In the genomic region with DNA sequence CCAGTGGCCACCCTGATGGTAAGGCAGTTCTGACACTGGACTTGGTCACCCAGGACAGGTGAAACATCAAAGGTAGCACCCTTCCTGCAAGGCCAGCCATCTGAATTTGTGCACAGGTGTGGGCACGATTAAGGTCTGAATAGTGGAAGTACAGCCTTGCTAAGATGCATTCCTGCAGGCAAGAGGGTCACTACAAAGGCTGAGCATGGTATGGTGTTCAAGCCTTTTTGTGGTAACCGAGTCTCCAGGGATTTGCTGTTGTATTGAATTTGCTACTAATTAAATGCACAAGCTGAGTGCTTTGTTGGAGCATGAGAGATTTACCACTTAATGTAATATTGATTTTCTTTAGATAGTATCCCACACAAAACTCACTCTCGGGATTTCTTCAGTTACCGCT, we compare ENCODE assay signal across 17 mouse cellular contexts. TPM values are rescaled to one million over a fixed set of nuclear protein-coding genes. Genes with fewer than 3 reads are reported as not detected.
DNase-seq lines count a peak whose midpoint lies in the region; ATAC-seq and TF ChIP-seq lines count a peak whose summit lies in the region.
"Had no signal": no experiment of that assay in that cellular context is flagged by ENCODE, and none has a peak within 500 bp of the region (broad histone marks: within the 10 kb centered on the region; RNA-seq: fewer than 3 reads in every experiment).

No protein-coding gene starts in this region.

- no peaks in the 10 kb centered on the region for H3K27me3 ChIP-seq in midbrain, embryonic 11.5 days (ENCODE audit: control insufficient read depth, insufficient read depth, low read length)
- no peaks in the 10 kb centered on the region for H3K27me3 ChIP-seq in midbrain, postnatal 0 days (ENCODE audit: insufficient read depth, low read length)
- no peaks in the 10 kb centered on the region for H3K27me3 ChIP-seq in hindbrain, embryonic 16.5 days (replicated peaks; ENCODE audit: control insufficient read depth, insufficient read depth, low read length)
- H3K27me3 ChIP-seq in neural tube, embryonic 14.5 days (ENCODE audit: control insufficient read depth, insufficient read depth, low read length), result no peaks in the 10 kb centered on the region
- H3K27me3 ChIP-seq: embryonic facial prominence, embryonic 12.5 days had no signal

- H3K9me3 ChIP-seq in midbrain, embryonic 11.5 days (ENCODE audit: control insufficient read depth, low read length), result no peaks in the 10 kb centered on the region
- H3K9me3 ChIP-seq in midbrain, postnatal 0 days (ENCODE audit: low read length), result no peaks in the 10 kb centered on the region
- H3K9me3 ChIP-seq in hindbrain, embryonic 16.5 days (ENCODE audit: control insufficient read depth, low read length), result no peaks in the 10 kb centered on the region
- H3K9me3 ChIP-seq in neural tube, embryonic 14.5 days (ENCODE audit: control insufficient read depth, low read length), result no peaks in the 10 kb centered on the region
- H3K9me3 ChIP-seq: embryonic facial prominence, embryonic 12.5 days; limb, embryonic 10.5 days had no signal

- no peak overlapping the region for H3K4me2 ChIP-seq in midbrain, embryonic 11.5 days
- H3K4me2 ChIP-seq in midbrain, postnatal 0 days (ENCODE audit: low read depth, low read length, poor library complexity, severe bottlenecking), result no peak overlapping the region
- no peak overlapping the region for H3K4me2 ChIP-seq in hindbrain, embryonic 16.5 days (ENCODE audit: low read length)
- no peak overlapping the region for H3K4me2 ChIP-seq in neural tube, embryonic 14.5 days (ENCODE audit: low read depth, low read length)
- H3K4me2 ChIP-seq: embryonic facial prominence, embryonic 12.5 days; liver, embryonic 11.5 days had no signal

- WGBS in midbrain, embryonic 11.5 days, result 54% methylated on average over 4 of the region's 4 CpGs
- 48% methylated on average over 4 of the region's 4 CpGs for WGBS in midbrain, postnatal 0 days
- 74% methylated on average over 4 of the region's 4 CpGs for WGBS in hindbrain, embryonic 16.5 days
- WGBS in neural tube, embryonic 14.5 days, result 45% methylated on average over 4 of the region's 4 CpGs

- H3K4me1 ChIP-seq in midbrain, embryonic 11.5 days (ENCODE audit: control insufficient read depth, insufficient read depth, low read length), result peaks cover 5% of the 10 kb centered on the region; the same call in 1 of the 2 replicates
- H3K4me1 ChIP-seq in midbrain, postnatal 0 days (ENCODE audit: insufficient read depth, low read length), result no peaks in the 10 kb centered on the region
- peaks cover 2% of the 10 kb centered on the region; the same call in 1 of the 2 replicates for H3K4me1 ChIP-seq in hindbrain, embryonic 16.5 days (ENCODE audit: control insufficient read depth, insufficient read depth, low read depth, low read length)
- no peaks in the 10 kb centered on the region for H3K4me1 ChIP-seq in neural tube, embryonic 14.5 days (ENCODE audit: control insufficient read depth, insufficient read depth, low read length)

- H3K36me3 ChIP-seq in midbrain, embryonic 11.5 days (ENCODE audit: control insufficient read depth, insufficient read depth, low read length), result no peaks in the 10 kb centered on the region
- H3K36me3 ChIP-seq in midbrain, postnatal 0 days (ENCODE audit: insufficient read depth, low read length), result peaks cover 24% of the 10 kb centered on the region
- peaks cover 2% of the 10 kb centered on the region; the same call in 1 of the 2 replicates for H3K36me3 ChIP-seq in hindbrain, embryonic 16.5 days (ENCODE audit: control insufficient read depth, insufficient read depth, low read length)
- no peaks in the 10 kb centered on the region for H3K36me3 ChIP-seq in neural tube, embryonic 14.5 days (ENCODE audit: control insufficient read depth, insufficient read depth, low read length)
- H3K36me3 ChIP-seq: embryonic facial prominence, embryonic 12.5 days; limb, embryonic 10.5 days had no signal

- TF ChIP-seq CTCF in midbrain, postnatal 0 days (IDR thresholded peaks at IDR 0.05), result no peak

- peak; percentile 25 for DNase-seq in embryo, embryonic 10 days (ENCODE audit: low spot score)
- no peak for DNase-seq in embryo, embryonic 9.5 days (ENCODE audit: extremely low spot score)
- no peak for DNase-seq in midbrain, embryonic 11.5 days (ENCODE audit: low spot score, missing footprints)
- no peak for DNase-seq in midbrain, postnatal 0 days (ENCODE audit: low spot score)
- DNase-seq in adipocyte (ENCODE audit: low spot score), result no peak
- DNase-seq: adrenal gland, adult 8-10 months; gastrocnemius, postnatal 25 days had no signal

- H3K9ac ChIP-seq in midbrain, embryonic 11.5 days (ENCODE audit: low read length), result no peak overlapping the region
- H3K9ac ChIP-seq in midbrain, postnatal 0 days (replicated peaks; ENCODE audit: low read length, poor library complexity, severe bottlenecking), result no peak overlapping the region
- H3K9ac ChIP-seq in hindbrain, embryonic 16.5 days (ENCODE audit: low read depth, low read length), result no peak overlapping the region
- no peak overlapping the region for H3K9ac ChIP-seq in neural tube, embryonic 14.5 days (replicated peaks; ENCODE audit: low read depth, low read length)
- H3K9ac ChIP-seq: embryonic facial prominence, embryonic 12.5 days; lung, embryonic 14.5 days had no signal

- H3K4me3 ChIP-seq in midbrain, embryonic 11.5 days (ENCODE audit: low read depth, low read length), result no peak overlapping the region
- H3K4me3 ChIP-seq in midbrain, postnatal 0 days (ENCODE audit: low read depth, low read length), result no peak overlapping the region
- H3K4me3 ChIP-seq in hindbrain, embryonic 16.5 days (ENCODE audit: low read length), result no peak overlapping the region
- no peak overlapping the region for H3K4me3 ChIP-seq in neural tube, embryonic 14.5 days (ENCODE audit: low read depth, low read length)
- H3K4me3 ChIP-seq: embryonic facial prominence, embryonic 12.5 days; limb, embryonic 10.5 days had no signal

- no peak overlapping the region for H3K27ac ChIP-seq in midbrain, embryonic 11.5 days (ENCODE audit: low read depth, low read length)
- H3K27ac ChIP-seq in midbrain, postnatal 0 days (ENCODE audit: low read depth, low read length), result no peak overlapping the region
- H3K27ac ChIP-seq in hindbrain, embryonic 16.5 days (ENCODE audit: low read depth, low read length), result no peak overlapping the region
- no peak overlapping the region for H3K27ac ChIP-seq in neural tube, embryonic 14.5 days (ENCODE audit: low read depth, low read length)
- H3K27ac ChIP-seq: kidney, postnatal 0 days; macrophage had no signal

- peak; percentile 62 for ATAC-seq in midbrain, embryonic 11.5 days (ENCODE audit: low FRiP score)
- no peak for ATAC-seq in midbrain, postnatal 0 days (ENCODE audit: low FRiP score)
- ATAC-seq in hindbrain, embryonic 16.5 days, result 0 out of 2 replicates have a peak, but pooled peaks have one; percentile 17
- ATAC-seq in neural tube, embryonic 14.5 days (ENCODE audit: low read depth), result peak; percentile 57; the same call in 1 of the 2 replicates
- ATAC-seq in erythroid progenitor cell, adult 5-6 weeks (replicated peaks; ENCODE audit: low FRiP score, poor library complexity, severe bottlenecking), result no peak

RNA-seq across cellular contexts. Expression of gene Gucy1b1, which starts 26.4 kb away (rescaled TPM):
- polyA plus RNA-seq in midbrain, embryonic 11.5 days (2014; fragmentation: Nextera tagmentation; extraction: Ambion mirVana), result 8.4 and 9.7 TPM in 2 replicates
- total RNA-seq in midbrain, postnatal 0 days (2014; rRNA removed), result 50.1 and 55.0 TPM in 2 replicates
- 57.4 and 58.5 TPM in 2 replicates for polyA plus RNA-seq in midbrain, postnatal 0 days (2015; fragmentation: Nextera tagmentation; extraction: Ambion mirVana)
- polyA plus RNA-seq in hindbrain, embryonic 16.5 days (2015; fragmentation: Nextera tagmentation; extraction: Ambion mirVana), result 63.0 and 74.0 TPM in 2 replicates
- polyA plus RNA-seq in neural tube, embryonic 14.5 days (2014; fragmentation: Nextera tagmentation; extraction: Ambion mirVana), result 38.5 and 47.5 TPM in 2 replicates
- total RNA-seq in erythroid progenitor cell, adult 5-6 weeks (2015; ENCODE audit: low replicate concordance), result not detected in 2 replicates
- total RNA-seq in erythroid progenitor cell, adult 5-6 weeks (2017; ENCODE audit: low replicate concordance), result not detected in 2 replicates
- total RNA-seq: MEL had no signal

Comparison
In these comparisons a context has a peak if more than half of its experiments do, and no peak if none do; other contexts are left out.
1. ATAC-seq: peak in midbrain, embryonic 11.5 days (single experiment), hindbrain, embryonic 16.5 days (single experiment) and neural tube, embryonic 14.5 days (single experiment); none in midbrain, postnatal 0 days (single experiment) and erythroid progenitor cell, adult 5-6 weeks (single experiment).